Mouse (Mus musculus) heart, embryonic 12.5 days (tissue): ENCODE data around the gene BC003965. TPM values are rescaled to one million over a fixed set of nuclear protein-coding genes. Genes with fewer than 3 reads are reported as not detected.

Experiments used
- ATAC-seq: fragments of 200-750 bp; cut with Nextera tagmentation; 2 replicates; pipeline ENCODE4 v1.8.0; 2017; ENCODE audit warnings: moderate TSS enrichment, moderate library complexity; ENCODE audit not compliant: insufficient number of reproducible peaks, low FRiP score
- H3K27ac ChIP-seq: fragments of 300-500 bp; sonication (generic); 2 replicates; pipeline ENCODE4 v1.5.1; 2016; ENCODE audit warnings: mild to moderate bottlenecking, moderate library complexity; ENCODE audit not compliant: poor library complexity, severe bottlenecking
- H3K27me3 ChIP-seq: fragments of 300-500 bp; sonication (generic); replicated peaks from 2 replicates; pipeline ENCODE4 v1.6.1; 2016; ENCODE audit warnings: mild to moderate bottlenecking, moderate library complexity
- H3K36me3 ChIP-seq: fragments of 300-500 bp; sonication (generic); 2 replicates; pipeline ENCODE4 v1.6.1; 2016; ENCODE audit warnings: mild to moderate bottlenecking, moderate library complexity
- H3K4me1 ChIP-seq: fragments of 300-500 bp; sonication (generic); replicated peaks from 2 replicates; pipeline ENCODE4 v1.6.1; 2016; ENCODE audit warnings: mild to moderate bottlenecking
- H3K4me2 ChIP-seq: fragments of 300-500 bp; sonication (generic); 2 replicates; pipeline ENCODE4 v1.6.1; 2016; ENCODE audit warnings: mild to moderate bottlenecking, moderate library complexity
- H3K4me3 ChIP-seq: fragments of 300-500 bp; sonication (generic); 2 replicates; pipeline ENCODE4 v1.5.1; 2016; ENCODE audit warnings: mild to moderate bottlenecking
- H3K9ac ChIP-seq: fragments of 300-500 bp; sonication (generic); 2 replicates; pipeline ENCODE4 v1.6.1; 2016; ENCODE audit warnings: mild to moderate bottlenecking, moderate library complexity
- H3K9me3 ChIP-seq: fragments of 300-500 bp; sonication (generic); replicated peaks from 2 replicates; pipeline ENCODE4 v1.6.1; 2016; ENCODE audit warnings: mild to moderate bottlenecking, moderate library complexity
- WGBS: fragments of 180-500 bp; shearing (Covaris S2); methylation state at CpG from one replicate; pipeline ENCODE4 v1.1.7; 2016; 5-methylcytosine and 5-hydroxymethylcytosine counted together
- polyA plus RNA-seq: library from polyadenylated mRNA; unstranded; fragments of >200 nt; fragmentation: Nextera tagmentation; extraction: Ambion mirVana; gene quantifications from 2 replicates; pipeline ENCODE4 v1.2.1, GENCODE M21; 2016

BC003965 gene
- polyA plus RNA-seq, result 25.1 and 25.9 TPM in 2 replicates

DNA sequence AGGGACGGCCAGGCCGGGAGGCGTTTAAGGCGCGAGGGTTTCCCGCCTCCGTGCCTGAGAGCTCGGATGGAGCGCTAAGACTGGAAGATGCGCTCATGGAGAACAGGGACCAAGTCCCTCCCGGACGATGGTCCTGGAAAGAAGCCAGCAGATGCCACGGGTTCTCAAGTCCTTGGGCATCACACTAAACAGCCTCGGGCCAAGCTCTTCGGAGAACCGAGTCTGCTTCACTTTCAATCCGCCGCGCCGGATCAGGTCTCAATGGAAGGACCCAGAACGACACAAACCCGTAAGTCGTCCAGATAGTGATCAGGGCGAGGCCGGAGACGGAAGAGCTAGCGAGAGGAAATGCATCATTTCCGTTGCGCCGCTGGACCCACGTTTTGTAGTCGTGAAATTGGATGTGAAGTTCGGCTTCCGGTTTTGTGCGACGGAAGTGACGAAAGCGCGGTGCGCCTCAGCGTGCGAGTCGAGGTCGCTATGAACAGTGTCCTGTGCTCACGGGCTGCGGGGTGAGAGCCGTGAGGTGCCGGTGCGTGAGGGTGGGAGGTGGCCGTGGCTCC lies at the start of gene BC003965:
BC003965 (plus strand) TSS at position 426 of the 563 bp plus-strand sequence.
- peaks cover 18% of the 10 kb centered on the region for H3K4me1 ChIP-seq
- H3K9me3 ChIP-seq, result no peaks in the 10 kb centered on the region
- peak; percentile 81 for ATAC-seq
- WGBS, result under 1% methylated on average over 50 of the region's 50 CpGs
- H3K27ac ChIP-seq, result peak within 1 kb of the TSS; percentile 87
- peak within 1 kb of the TSS; percentile 93 for H3K4me2 ChIP-seq
- H3K9ac ChIP-seq, result peak within 1 kb of the TSS; percentile 88
- H3K27me3 ChIP-seq, result peaks cover 15% of the 10 kb centered on the region
- H3K36me3 ChIP-seq, result peaks cover 3% of the 10 kb centered on the region; the same call in 1 of the 2 replicates
- H3K4me3 ChIP-seq, result peak within 1 kb of the TSS; percentile 87

DNA sequence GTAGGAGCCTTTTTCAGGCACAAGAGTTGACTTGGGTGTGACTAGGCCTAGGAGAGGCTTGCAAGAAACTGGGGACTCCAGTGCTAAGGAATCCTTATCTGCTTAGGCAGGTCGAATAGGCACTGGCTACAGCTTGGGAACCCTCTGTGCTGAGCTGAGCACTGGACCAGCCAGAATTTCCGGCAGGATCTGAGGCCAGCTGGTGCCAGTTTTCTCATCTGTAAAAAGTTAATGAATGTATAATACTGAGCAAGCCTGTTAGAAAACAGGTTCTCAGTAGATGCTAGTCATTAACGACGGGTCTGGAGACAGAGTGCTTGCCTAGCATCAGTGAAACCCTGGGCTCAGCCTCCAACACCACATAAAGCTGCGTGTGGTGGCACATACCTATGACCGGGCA lies 48.7 kb upstream of the BC003965 start:
- no peak overlapping the region for H3K4me2 ChIP-seq
- peaks cover 16% of the 10 kb centered on the region; the same call in 1 of the 2 replicates for H3K36me3 ChIP-seq
- H3K27me3 ChIP-seq, result no peaks in the 10 kb centered on the region
- no peak overlapping the region for H3K4me3 ChIP-seq
- WGBS, result 86% methylated on average over 6 of the region's 6 CpGs
- H3K4me1 ChIP-seq, result peaks cover 11% of the 10 kb centered on the region
- no peak for ATAC-seq
- H3K9me3 ChIP-seq, result no peaks in the 10 kb centered on the region
- H3K27ac ChIP-seq, result no peak overlapping the region
- H3K9ac ChIP-seq, result no peak overlapping the region

GRCm38 (mm10) chr17:25138803-25139202 lies 45.6 kb upstream of the BC003965 start:
- Histone ChIP-seq H3K4me3 (no peak overlapping the region), H3K36me3 (peaks cover 19% of the 10 kb centered on the region; the same call in 1 of the 2 replicates), H3K27me3 (no peaks in the 10 kb centered on the region), H3K9me3 (no peaks in the 10 kb centered on the region), H3K4me1 (peaks cover 10% of the 10 kb centered on the region), H3K27ac (no peak overlapping the region), H3K4me2 (no peak overlapping the region), H3K9ac (no peak overlapping the region)
- WGBS, result 90% methylated on average over 1 of the region's 1 CpGs
- ATAC-seq, result no peak

DNA sequence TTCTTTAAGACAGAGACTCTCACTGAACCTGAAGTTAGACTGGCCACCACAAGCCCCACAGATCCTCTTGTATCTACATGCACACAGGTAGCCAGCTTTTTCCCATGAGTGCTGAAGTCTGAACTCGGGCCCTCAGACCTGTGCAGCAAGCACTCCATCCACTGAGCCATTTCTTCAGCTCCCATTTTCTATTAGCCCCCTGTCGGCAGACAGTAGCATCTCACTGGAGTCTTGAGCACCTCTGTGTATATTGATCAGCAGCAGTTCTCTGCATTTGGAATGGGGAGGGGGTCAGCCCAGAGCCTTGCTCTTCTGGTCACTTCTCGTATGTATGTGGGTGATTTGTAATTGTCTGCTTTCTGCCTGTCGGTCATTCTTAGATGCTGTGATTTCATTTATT lies 44.4 kb upstream of the BC003965 start:
- no peak for ATAC-seq
- Histone ChIP-seq H3K4me1 (peaks cover 8% of the 10 kb centered on the region; the same call in 1 of the 2 replicates), H3K9ac (no peak overlapping the region), H3K36me3 (peaks cover 25% of the 10 kb centered on the region; the same call in 1 of the 2 replicates), H3K9me3 (no peaks in the 10 kb centered on the region), H3K27ac (no peak overlapping the region), H3K4me3 (no peak overlapping the region), H3K4me2 (no peak overlapping the region), H3K27me3 (no peaks in the 10 kb centered on the region)
- WGBS, result 72% methylated on average over 4 of the region's 4 CpGs

- no peak within 1 kb of the TSS for H3K4me2 ChIP-seq
- peaks cover 42% of the 10 kb centered on the region for H3K36me3 ChIP-seq
- H3K4me3 ChIP-seq, result no peak within 1 kb of the TSS
- no peak for ATAC-seq
- H3K9ac ChIP-seq, result no peak within 1 kb of the TSS
- H3K9me3 ChIP-seq, result no peaks in the 10 kb centered on the region
- 70% methylated on average over 1 of the region's 1 CpGs for WGBS
- H3K4me1 ChIP-seq, result 0 out of 2 replicates have a peak, but pooled peaks cover 2% of the 10 kb centered on the region
- H3K27me3 ChIP-seq, result no peaks in the 10 kb centered on the region
- no peak within 1 kb of the TSS for H3K27ac ChIP-seq
These were observed 22.2 kb upstream of the BC003965 start, which contains the start of gene Ccdc154 for GRCm38 (mm10) chr17:25162161-25162560. TSS of gene Ccdc154 (plus strand) at chr17:25162461.

DNA sequence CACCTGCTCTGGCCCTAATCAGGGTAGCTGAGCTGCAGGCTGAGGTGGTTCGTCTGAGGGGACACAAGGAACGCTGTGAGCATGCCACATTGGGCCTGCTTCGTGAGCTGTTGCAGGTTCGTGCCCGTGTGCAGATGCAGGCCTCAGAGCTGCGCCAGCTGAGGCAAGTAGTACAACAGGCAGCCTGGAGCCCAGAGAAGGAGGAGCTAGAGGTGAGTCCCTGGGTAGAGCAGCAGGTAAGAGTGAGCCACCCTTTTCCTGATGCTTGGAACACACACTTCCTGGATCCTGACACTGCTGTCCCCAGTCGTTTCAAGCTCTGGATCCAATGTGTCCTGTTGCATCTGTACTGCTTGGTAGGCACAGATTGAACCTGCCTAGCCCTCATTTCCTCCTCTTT lies 21.0 kb upstream of the BC003965 start:
- Histone ChIP-seq H3K36me3 (peaks cover 30% of the 10 kb centered on the region), H3K4me1 (0 out of 2 replicates have a peak, but pooled peaks cover 2% of the 10 kb centered on the region), H3K9ac (no peak overlapping the region), H3K27me3 (no peaks in the 10 kb centered on the region), H3K27ac (no peak overlapping the region), H3K4me3 (no peak overlapping the region), H3K4me2 (no peak overlapping the region), H3K9me3 (no peaks in the 10 kb centered on the region)
- ATAC-seq, result no peak
- 76% methylated on average over 7 of the region's 7 CpGs for WGBS

DNA sequence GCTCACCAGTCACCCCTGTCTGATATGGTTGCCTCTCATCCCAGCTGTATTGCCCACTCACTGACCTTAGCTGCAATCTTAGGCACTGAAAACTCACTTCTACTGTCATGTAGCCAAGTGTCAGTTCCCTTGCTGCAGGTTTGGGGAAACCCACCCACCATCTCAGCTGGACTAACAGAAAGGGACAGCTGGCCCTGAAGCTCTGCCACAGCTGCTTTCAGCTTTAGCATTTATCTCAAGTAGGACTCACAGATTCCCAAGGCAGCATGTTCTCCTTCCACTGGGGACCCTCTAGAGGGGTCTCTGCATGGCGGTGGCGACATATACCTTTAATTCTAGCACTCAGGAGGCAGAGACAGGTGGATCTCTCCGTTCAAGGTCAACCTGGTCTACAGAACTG lies 19.6 kb upstream of the BC003965 start:
- Histone ChIP-seq H3K9ac (no peak overlapping the region), H3K4me1 (0 out of 2 replicates have a peak, but pooled peaks cover 2% of the 10 kb centered on the region), H3K9me3 (no peaks in the 10 kb centered on the region), H3K27ac (no peak overlapping the region), H3K4me2 (no peak overlapping the region), H3K27me3 (no peaks in the 10 kb centered on the region), H3K36me3 (peaks cover 21% of the 10 kb centered on the region), H3K4me3 (no peak overlapping the region)
- 89% methylated on average over 3 of the region's 3 CpGs for WGBS
- ATAC-seq, result no peak

DNA sequence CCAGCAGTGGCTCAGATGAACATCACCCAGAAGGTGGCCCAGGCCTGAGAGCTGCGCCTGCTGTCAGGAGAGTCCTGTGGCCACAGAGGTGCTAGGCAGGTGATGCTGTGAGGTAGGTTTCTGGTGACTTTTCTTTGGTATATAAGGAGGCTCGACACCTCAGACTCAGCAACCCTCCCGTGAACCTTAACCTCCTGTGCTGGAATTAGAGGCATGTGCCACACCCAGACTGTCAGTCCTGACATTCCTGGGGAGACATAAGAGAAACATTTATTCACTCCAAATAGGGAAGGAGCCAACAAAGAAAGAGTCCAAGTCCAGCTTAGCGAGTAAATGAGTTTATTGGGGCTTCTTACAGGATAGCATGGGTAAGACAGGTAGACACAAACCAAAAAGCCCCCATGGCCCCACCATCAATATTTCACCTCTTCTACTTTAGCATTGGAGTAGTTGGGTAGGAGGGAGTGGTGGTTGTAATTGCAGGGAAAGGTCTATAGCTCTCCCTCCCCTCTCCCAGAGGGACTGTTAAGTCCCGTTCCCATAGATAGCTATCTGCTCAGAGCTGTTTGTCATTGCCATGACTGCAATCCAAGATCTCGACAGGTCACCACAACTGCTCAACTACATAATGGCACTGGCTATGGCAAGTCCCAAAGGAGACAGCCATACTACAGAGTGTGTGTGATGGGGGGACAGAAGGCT lies 18.2 kb upstream of the BC003965 start:
- no peak overlapping the region for H3K27ac ChIP-seq
- 0 out of 2 replicates have a peak, but pooled peaks cover 2% of the 10 kb centered on the region for H3K4me1 ChIP-seq
- no peak overlapping the region for H3K4me2 ChIP-seq
- H3K27me3 ChIP-seq, result no peaks in the 10 kb centered on the region
- 56% methylated on average over 6 of the region's 6 CpGs for WGBS
- H3K9ac ChIP-seq, result no peak overlapping the region
- ATAC-seq, result no peak
- no peaks in the 10 kb centered on the region for H3K9me3 ChIP-seq
- H3K4me3 ChIP-seq, result no peak overlapping the region
- peaks cover 7% of the 10 kb centered on the region for H3K36me3 ChIP-seq

DNA sequence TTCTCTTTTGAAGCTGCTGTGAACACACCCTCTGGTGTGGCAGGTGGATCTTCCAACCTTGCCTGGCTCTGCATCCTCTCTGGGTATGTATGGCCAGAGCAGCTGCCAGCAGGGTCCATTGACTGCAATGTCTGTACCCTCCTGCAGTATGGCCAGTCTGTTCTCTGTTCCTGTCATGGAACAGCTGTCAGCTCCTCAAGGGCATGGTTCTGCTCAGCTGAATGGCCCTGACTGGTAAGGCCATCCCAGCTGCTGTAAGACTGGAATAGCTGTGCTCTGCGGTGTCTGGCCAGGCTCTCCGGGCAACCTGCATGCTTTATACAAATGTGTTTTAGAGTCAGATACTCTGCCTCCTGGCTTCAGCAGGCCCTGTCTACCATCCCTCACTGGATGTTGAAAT lies 14.6 kb upstream of the BC003965 start:
- Histone ChIP-seq H3K27me3 (peaks cover 5% of the 10 kb centered on the region), H3K27ac (no peak overlapping the region), H3K9ac (no peak overlapping the region), H3K36me3 (no peaks in the 10 kb centered on the region), H3K4me3 (no peak overlapping the region), H3K4me1 (peaks cover 12% of the 10 kb centered on the region), H3K4me2 (no peak overlapping the region), H3K9me3 (no peaks in the 10 kb centered on the region)
- 62% methylated on average over 2 of the region's 2 CpGs for WGBS
- no peak for ATAC-seq

DNA sequence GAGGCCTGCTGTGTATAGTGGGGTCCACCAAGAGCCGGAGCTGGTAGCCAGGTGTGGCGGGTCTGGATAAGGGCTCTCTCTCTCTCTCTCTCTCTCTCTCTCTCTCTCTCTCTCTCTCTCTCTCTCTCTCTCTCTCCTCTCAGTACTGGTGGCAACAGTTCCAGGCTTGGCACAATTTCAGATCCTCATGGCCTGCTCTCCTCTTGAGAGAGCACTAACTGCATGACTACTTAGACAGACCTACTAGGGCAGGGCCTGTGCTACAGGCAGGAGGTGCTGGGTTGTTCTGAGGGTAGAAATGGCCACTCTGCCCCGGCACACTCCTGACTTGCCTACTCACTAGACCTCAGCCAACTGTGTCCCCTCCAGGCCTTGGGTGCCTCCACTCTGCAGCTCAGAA lies 11.8 kb upstream of the BC003965 start:
- no peak overlapping the region for H3K4me3 ChIP-seq
- H3K36me3 ChIP-seq, result no peaks in the 10 kb centered on the region
- no peak overlapping the region for H3K4me2 ChIP-seq
- H3K9ac ChIP-seq, result no peak overlapping the region
- 87% methylated on average over 3 of the region's 3 CpGs for WGBS
- H3K9me3 ChIP-seq, result no peaks in the 10 kb centered on the region
- H3K27ac ChIP-seq, result no peak overlapping the region
- H3K4me1 ChIP-seq, result peaks cover 10% of the 10 kb centered on the region
- H3K27me3 ChIP-seq, result peaks cover 18% of the 10 kb centered on the region
- ATAC-seq, result no peak

DNA sequence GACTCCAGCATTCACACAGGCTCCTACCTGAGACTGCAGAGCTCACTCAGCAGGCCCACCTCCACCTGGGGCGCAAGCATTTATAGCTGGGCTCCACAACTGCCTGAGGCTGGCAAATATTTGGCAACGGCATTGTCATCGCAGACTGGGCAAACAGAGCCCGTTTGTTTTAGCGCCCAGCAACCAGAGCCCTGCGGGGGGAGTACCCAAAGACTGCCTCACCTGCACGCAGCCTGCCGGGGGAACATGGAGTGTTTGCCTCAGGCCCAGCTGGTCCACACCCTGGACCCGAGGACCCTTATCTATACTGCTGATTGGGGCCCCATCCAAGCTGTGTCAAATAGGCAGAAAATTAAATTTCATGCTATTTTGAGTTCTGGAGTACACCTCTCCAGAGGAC lies 8.9 kb upstream of the BC003965 start, which contains the start of gene Gm38655:
Gm38655 (minus strand) TSS at position 61 of the 400 bp plus-strand sequence.
- no peak within 1 kb of the TSS for H3K4me2 ChIP-seq
- H3K4me1 ChIP-seq, result peaks cover 10% of the 10 kb centered on the region
- ATAC-seq, result no peak
- no peaks in the 10 kb centered on the region for H3K9me3 ChIP-seq
- WGBS, result 72% methylated on average over 9 of the region's 9 CpGs
- H3K27me3 ChIP-seq, result peaks cover 24% of the 10 kb centered on the region
- no peak within 1 kb of the TSS for H3K4me3 ChIP-seq
- no peak within 1 kb of the TSS for H3K9ac ChIP-seq
- H3K36me3 ChIP-seq, result no peaks in the 10 kb centered on the region
- no peak within 1 kb of the TSS for H3K27ac ChIP-seq
